Mouse (Mus musculus) adrenal gland, postnatal 14 days (tissue): Measurements from ENCODE around the gene Cfap70. TPM values are rescaled to one million over a fixed set of nuclear protein-coding genes. Genes with fewer than 3 reads are reported as not detected.
A peak's percentile ranks its signal among the peaks of the same experiment; 100 is the strongest.

ENCODE experiments used
- DNase-seq: peaks from one replicate; pipeline ENCODE4 v3.0.0; 2021; ENCODE audit warnings: mixed read lengths
- total RNA-seq: library from RNA; stranded (reverse); gene quantifications from 2 replicates; pipeline ENCODE4 v1.2.3, GENCODE M21; 2021

Cfap70 gene
- total RNA-seq, 1 experiment from 2014 or later: 2.0 TPM

DNA sequence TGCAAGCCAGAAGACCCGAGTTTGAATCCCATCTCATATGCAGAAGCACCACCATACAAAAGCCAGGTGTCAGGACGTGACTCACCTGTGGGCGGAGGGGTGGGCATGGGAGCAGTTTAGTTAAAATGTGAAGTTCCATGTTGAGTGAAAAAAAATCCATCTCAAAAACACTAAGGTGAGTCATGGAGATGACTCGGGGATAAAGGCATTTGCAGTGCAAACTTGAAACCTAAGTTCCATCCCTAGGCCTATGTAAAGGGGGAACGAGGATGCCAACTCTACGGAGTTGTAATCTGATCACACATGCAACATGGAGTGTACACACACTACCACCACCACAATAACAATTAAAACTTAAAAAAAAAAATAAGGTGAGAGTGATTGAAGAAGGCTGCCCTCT, 29.0 kb downstream of the Cfap70 start:
- no peak for DNase-seq

DNA sequence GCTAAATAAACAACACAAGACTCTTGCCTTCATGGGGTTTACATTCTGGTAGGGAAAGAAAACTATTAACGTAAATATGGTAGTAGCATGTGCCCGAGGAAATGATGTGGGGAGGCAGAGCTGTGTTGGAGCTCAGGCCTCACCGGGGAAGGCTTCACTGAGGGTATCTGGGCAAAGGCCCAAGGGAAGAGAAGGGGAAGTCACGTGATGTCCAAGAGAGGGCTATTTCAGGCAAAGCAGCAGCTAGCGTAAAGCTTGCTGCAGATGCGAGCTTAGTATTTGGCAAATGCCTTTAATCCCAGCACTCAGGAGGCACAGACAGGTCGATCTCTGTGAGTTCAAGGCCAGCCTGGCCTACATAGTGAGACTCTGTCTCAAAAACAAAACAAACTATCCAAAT, 29.8 kb downstream of the Cfap70 start:
- peak; percentile 18 for DNase-seq

DNA sequence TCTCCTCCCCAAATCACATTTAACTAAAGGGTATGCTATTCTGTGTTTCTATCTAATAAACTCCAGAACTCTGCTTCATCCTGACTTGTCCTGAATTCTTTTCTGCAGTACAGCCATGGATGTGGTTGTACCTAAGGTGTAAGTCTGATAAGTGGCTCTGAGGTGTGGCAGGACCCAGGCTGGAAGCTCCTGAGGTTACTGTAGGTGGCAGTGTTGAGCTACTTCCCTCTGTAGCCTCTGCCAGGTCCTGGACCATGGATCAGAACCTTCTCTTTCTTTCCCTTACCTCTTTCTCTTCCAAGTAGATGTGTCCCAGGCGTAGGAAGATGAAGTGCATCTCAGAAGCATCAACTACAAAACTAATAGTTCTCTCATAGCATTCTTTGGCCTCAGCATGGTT, 52.0 kb downstream of the Cfap70 start:
- peak; percentile 67 for DNase-seq

DNA sequence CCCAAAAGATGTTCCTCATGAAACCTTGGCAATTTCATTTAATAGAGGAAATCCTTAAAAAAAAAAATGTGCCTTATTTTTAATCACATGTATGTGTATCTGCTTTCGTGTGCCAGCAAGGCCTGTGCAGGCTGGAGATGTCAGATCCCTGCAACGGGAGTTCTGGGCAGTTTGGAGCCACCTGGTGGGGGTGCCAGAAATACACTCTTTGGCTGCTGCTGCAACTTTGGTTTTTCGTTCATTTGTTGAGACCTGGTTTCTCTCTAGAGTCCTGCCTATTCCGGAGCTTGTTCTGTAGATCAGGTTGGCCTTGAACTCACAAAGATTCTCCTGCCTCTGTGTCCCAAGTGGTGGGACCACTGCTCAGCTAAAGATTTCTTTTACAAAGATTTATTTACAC, 53.2 kb downstream of the Cfap70 start:
- peak; percentile 72 for DNase-seq

DNA sequence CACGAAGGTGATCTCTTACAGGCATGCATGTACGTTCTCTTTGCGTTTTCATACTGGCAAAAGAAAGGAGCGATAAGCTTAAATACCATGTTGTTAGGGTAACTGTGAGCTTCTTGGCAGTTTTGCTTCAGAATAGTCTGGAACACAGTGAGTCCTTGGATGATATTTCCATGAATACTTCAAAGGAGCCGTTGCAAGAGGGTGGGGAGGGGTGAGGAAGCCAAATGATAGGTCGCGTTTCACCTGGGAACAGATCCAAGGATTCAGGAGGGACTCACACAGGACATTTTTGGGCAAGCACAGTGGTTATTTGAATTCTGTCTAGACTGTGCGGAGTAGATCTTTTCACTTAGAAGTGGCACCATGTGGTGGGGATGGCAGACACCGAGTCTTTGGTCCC, 54.8 kb downstream of the Cfap70 start:
- peak; percentile 63 for DNase-seq

DNA sequence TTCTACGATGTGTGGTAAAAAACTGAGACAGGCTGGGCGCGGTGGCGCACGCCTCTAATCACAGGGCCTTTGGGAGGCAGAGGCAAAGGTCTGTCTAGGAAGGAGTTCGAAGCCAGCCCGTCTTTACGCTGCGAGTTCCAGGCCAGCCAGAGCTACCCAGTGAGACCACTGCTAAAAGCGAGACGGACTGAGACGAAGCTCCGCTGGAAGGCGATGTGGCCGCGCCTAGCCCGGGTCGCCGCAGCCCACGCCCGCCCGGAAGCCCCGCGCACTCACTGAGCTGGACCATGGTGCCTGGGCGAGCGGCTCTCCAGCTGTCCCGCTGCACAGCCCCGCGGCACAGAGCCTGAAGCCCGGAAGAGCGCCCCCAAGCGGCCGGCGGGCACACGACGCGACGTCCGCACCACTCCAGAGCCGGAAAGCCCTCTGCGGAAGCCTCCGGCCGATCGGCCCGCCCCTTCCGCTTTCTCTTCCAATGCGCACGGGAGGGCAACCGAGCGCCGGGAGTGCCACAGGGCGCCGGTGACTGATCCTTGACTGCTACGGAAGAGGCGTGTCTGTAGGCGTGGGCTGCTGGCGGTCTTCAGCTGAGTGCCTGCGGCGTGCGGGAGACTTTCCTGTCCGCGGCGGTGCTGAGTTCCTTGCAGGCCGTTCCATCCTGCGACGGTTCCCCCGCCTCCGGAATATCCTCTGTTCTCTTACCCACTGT, 58.7 kb downstream of the Cfap70 start, which contains the start of gene Mrps16:
Mrps16 (minus strand) TSS at position 430 of the 709 bp plus-strand sequence.
- peak; percentile 97 for DNase-seq

DNA sequence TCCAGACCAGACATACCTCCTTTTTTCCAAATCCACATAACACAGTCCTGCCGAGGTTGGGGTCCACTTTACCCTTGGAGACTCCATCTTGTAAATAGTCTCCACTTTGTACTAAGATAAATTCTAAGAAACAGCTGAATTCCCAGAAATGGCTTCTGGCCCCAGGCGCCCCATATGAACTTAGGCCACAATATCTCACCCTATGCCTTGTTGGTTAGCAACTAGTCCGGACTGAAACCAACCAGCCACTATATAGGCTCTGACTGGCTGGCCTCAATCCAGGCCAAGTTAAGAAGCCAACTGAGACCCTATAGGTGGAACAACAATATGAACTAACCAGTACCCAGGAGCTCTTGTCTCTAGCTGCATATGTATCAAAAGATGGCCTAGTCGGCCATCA, 59.7 kb downstream of the Cfap70 start:
- no peak for DNase-seq

DNA sequence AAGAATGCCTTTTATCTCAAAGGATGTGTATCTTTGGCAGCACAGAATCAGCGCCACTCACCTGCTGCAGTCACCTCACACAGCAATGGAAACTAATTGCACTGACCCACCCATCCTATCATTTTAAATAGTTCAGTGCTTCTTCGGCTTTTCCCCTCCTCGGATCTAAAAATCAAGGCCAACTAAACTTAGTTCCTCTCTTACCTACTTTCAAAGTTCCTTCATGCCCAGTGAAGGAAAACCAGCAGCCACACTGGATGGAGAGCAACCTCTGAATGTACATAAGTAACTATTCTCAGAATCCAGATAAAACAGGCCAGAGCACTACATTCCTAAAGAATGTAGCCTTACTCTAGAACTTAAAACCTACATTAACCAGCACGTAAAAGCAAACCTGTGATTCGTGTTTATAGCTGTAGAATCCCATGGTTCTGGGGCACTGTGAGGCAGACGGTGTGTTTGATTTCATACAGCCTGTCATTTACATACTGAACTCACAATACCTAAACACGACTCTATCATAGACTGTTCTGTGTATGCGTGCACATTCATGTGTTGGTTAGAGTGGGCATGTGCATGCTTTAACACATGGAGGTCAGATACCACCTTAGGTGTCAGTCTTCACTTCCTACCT, 62.5 kb downstream of the Cfap70 start:
- DNase-seq: no peak

DNA sequence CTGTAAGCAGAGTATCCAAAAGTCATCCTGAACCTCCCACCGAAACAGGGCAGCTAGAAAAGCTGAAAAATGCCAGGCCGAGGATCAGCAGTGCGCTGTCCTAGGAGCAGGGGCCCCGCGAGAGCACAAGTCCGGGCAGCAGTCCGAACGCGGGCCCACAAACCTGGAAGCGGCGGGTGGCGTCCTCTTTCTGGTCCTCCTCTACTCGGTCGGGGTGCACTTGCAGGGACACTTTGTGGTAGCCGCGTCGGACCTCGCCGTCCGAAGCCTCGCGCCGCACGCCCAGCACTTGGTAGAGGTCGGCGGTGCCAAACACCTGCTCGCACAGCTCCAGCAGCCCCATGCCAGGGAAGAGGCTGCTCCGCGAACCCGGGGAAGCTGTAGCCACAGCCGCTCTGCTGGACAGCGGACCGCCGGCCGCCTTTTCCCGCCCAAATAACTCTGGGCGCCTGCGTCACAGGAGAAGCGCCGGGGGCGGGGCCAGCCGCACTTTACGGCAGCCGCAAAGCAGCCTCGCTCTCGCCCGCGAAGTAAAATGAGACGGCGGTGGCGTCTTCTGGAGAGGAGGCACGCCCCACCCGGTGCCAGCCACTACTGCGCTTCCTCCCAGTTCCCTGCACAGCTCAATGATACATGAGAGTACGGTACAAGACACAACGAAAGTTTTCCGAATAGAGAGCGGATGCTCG, 63.4 kb downstream of the Cfap70 start, which contains the start of gene Dnajc9:
Dnajc9 (minus strand) TSS at position 470 of the 689 bp plus-strand sequence.
- peak; percentile 97 for DNase-seq

DNA sequence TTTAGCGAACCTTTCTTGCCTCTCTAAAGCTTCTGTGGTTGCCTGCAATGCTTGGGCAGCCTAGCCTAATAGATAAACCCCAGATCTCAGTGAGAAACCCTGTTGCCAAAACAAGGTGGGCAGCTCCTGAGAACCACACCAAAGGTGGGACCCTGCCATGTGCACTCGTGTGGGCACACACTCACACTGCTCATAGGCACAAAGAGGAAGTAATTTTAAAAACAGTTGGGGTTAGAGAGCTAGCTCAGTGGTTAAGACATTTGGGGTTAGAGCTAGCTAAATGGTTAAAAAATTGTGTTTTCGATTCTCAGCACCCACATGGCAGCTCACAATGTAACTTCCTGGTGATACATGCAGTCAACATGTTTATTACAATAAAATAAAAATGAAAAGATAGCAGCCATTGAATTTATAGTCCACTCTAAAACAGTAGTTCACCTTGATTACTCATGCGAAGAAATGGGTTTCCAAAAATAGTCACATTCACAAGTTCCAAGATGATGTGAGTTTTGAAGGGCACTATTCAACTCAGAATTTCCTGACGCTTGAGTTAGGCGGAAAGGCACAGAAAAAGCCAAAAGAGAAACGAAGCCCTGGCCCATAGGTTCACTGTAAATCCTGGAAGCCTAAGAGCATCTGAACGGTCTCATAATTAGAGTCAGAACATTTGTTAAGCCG, 72.1 kb downstream of the Cfap70 start:
- DNase-seq: no peak

DNA sequence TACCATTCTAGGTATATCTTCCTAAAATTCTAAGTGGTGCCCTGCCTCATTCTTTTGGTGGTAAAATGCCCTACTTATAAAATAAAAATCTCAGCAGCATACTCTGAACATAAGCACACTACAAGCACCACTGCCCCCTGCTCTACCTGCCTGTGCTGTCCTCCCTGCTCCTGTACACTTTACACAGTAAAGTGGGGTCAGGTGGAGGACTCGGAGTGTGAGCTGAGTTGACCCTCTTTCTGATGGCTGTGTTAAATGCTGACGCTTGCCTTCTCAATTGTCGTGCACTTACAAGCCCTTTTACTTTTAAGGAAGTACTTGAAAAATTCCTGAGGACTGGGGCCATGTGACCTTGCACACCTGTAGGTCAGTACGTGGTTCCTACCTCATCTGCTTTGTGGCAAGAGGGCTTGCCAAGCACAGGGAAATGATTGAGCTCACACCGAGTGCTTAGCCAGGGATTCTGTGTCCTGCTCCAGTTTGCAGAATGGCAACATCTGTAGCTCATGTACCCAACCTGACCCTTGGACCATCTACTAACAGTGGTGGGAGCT, 72.9 kb downstream of the Cfap70 start:
- DNase-seq: no peak

DNA sequence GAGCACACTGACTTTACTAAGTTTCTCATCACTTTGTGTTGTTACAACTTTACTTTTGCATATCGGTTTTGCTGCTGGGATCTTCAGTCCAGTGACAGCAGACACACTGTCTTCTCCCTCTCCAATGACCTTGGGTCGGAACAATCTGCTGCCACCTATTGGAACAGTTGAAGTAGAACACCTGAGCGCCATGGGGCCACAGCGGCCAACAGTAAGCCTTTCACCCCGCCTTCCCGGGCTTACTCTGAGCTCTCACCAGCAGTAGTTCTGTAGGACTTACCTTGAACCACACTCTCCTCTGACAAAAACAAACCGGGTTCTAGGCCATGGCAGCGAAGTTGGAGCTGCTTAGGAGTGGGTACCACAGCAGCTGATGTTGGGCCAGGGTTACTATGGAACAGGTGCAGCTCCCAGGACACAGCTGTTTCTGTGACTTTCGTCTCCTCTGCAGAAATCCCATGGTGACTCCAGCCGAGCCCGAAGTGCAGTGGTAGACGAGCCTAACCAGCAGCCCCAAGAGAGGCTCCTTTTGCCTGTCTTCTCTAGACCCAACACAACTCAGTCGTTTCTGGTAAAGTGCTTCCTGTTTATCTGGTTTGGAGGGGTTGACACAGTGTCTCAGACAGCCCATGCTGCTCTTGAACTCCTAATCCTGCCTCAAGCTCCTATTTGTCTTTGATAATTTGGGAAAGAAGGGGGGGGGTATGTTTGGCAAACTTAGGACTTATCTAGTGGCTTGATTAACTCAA, 73.5 kb downstream of the Cfap70 start:
- DNase-seq: peak; percentile 83

DNA sequence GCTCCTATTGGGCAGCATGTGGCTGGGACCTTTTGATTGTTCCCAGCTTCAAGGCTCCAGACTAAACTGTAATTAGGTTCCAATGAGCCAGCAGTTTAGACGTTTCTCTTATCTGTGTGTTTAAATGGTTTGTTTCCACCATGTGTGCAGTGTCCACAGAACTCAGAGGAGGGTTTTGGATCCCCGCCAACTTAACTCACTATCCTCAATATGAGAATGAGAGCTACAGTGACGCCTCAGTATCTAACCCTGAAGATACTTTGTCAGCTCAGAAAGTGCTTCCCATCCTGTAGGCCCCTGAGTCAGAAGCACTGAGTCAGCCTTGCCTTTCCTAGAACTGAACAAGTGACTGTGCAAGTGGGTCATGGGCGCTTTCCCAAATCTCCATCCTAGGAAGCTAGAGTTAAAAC, 74.9 kb downstream of the Cfap70 start:
- DNase-seq: peak; percentile 76

DNA sequence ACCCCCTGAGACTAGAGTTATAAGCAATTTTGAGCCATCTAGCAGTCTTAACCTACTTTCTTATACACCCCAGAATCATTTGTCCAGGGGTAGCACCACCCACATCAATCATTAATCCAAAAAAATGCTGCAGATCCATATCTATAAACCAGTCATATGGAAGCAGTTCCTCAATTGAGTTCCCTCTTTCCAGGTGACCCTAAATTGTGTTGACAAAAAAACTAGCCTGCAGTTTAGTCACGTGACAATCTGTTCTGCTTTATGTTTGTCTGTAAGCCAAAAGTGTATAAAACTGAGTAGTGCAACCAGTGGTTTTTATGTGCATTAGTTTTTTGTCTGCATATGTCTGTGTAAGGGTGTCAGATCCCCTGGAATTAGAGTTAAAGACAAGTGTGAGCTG, 80.2 kb downstream of the Cfap70 start:
- DNase-seq: no peak

DNA sequence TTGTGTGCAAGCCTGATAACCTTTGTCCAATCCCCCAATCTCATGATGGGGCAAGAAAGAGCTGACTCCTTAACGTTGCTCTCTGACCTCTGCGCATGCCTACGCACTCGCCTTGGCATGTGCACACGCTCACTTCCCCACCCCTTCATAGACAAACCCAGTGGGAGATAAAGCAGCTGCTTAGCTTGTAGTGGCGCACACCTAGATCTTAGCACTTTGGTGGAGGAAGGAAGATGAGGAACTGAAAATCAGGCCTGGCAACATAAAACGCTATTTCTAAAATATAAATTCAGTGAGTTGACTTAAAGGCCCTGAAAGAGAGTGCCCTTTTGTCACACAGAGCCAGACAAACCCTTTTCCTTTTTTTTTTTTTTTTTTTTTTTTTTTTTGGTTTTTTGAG, 81.2 kb downstream of the Cfap70 start:
- DNase-seq: no peak

DNA sequence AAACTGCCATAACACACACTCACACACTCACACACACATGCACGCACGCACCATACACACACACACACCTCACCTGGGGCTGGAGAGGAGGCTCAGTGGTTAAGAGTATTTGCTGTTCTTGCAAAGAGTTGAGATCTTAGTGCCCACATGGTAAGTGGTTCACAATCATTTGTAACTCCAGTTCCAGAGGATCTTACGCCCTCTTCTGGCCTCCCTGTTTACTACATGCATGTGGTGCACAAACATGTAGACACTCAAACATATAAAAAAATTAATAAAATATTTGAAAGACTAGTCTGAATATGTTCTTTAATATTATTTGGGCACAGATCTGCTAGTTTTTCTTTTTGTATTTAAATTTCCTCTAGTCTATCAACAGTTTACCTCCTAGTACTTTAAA, 83.8 kb downstream of the Cfap70 start:
- no peak for DNase-seq

DNA sequence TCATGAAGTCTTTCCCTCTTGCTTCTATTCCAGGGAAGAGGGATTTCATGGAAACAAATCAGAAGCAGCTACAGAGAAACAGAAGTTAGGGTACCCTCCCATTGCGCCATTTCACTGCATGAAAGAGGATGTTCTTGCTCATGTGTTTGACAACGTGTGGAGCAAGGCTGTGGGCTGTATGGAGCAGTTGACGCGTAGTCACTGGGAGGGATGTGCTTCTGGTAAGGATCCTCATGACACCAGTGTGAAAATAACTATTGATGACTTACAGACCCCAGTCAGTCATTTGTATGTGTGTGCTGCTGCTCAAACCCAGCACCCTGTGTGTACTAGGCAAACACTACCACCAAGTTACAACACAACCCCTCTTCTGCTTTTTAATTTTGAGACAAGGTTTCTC, 88.8 kb downstream of the Cfap70 start:
- no peak for DNase-seq

DNA sequence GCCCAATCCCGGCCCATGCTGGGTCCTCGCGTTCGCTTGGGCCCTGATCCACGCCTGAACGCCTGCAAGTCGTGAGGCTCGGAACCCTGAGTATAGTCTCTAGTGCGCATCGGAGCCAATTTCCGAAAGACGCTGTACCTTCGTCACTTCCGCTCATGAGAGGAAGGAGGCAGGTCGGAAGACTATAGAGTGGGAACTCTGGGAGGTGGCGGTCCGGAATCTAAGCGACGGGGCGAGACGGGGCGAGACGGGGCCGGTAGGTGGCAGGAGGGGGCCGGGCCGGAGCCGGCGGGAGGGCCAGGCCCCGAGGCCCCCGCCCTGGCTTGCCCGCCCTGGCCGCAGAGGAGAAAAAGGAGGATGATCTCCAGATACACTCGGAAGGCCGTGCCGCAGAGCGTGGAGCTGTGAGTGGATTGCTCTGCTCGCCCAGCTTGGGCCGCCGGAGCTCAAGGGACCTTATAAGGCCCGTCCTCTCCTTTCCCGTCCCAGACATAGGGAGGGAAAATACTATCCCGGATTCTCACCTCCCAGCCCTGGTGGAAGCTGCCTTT, 104.0 kb downstream of the Cfap70 start, which contains the start of the genes Ecd and Fam149b:
Ecd (minus strand) TSS at position 131 of the 551 bp plus-strand sequence.
Fam149b (plus strand) TSS at position 172 of the 551 bp plus-strand sequence.
- DNase-seq: peak; percentile 95

DNA sequence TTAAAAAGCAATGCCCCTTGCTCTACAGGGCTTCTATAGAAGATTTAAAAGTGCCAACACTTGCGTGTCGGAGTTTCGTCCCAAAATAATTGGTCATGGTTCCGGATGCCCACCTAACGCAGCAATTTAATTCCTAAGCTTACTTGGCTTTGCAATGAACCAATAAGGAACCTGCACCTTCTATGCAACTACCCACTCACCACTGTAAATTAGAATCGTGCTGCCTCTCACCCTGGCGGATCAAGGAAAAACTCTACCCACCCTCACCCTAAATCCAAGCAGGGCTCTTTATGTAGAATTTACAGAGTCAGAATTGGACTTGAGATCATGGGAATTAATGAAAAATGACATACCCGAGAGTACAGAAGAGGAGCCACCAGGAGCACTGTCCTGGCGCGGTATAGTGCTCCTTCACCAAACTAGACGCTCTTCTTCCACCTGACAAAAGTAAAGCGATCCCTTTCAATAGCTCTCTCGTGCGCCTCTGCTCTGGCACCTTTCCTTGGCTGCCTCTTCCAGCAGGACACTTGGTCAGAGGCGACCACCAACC, 104.5 kb downstream of the Cfap70 start:
- no peak for DNase-seq

DNA sequence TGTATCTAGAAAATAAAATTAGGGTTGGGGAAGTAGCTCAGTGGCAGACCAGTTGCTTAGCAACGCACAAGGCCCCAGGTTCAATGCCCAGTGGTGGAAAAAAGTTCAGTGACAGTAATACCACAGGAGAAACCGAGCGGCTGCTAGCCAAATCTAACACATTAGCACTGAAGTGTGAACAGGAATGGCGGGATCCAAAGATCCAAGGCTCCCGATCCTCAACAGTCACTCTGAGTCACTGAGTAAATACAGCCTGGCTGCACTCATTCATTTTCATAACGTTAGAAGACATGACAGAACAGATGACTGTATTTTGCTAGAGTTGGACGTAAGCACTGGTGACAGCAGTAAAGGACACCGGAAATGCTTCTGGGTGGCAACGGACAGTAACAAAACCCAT, 106.1 kb downstream of the Cfap70 start:
- DNase-seq: peak; percentile 21
